Mouse (Mus musculus) heart, embryonic 13.5 days (tissue): ENCODE data around the gene Inf2. TPM values are rescaled to one million over a fixed set of nuclear protein-coding genes. Genes with fewer than 3 reads are reported as not detected.

Source experiments
- ATAC-seq: fragments of 200-750 bp; cut with Nextera tagmentation; 2 replicates; pipeline ENCODE4 v1.8.0; 2017; ENCODE audit warnings: moderate TSS enrichment; ENCODE audit not compliant: insufficient number of reproducible peaks, low FRiP score, low TSS enrichment; ENCODE audit errors: extremely low read depth
- H3K27ac ChIP-seq: fragments of 300-500 bp; sonication (generic); replicated peaks from 2 replicates; pipeline ENCODE4 v1.5.1; 2015; ENCODE audit warnings: moderate library complexity, mild to moderate bottlenecking, inconsistent platforms
- H3K27me3 ChIP-seq: fragments of 300-500 bp; sonication (generic); replicated peaks from 2 replicates; pipeline ENCODE4 v1.6.1; 2015; ENCODE audit warnings: mild to moderate bottlenecking, inconsistent platforms
- H3K36me3 ChIP-seq: fragments of 300-500 bp; sonication (generic); 2 replicates; pipeline ENCODE4 v1.6.1; 2015; ENCODE audit warnings: mild to moderate bottlenecking, inconsistent platforms
- H3K4me1 ChIP-seq: fragments of 300-500 bp; sonication (generic); 2 replicates; pipeline ENCODE4 v1.6.1; 2015; ENCODE audit warnings: inconsistent platforms
- H3K4me2 ChIP-seq: fragments of 300-500 bp; sonication (generic); 2 replicates; pipeline ENCODE4 v1.6.1; 2015; ENCODE audit warnings: inconsistent platforms, mild to moderate bottlenecking, moderate library complexity
- H3K4me3 ChIP-seq: fragments of 300-500 bp; sonication (generic); 2 replicates; pipeline ENCODE4 v1.5.1; 2015; ENCODE audit warnings: moderate library complexity, mild to moderate bottlenecking, inconsistent platforms
- H3K9ac ChIP-seq: fragments of 300-500 bp; sonication (generic); 2 replicates; pipeline ENCODE4 v1.6.1; 2015; ENCODE audit warnings: inconsistent platforms, mild to moderate bottlenecking, moderate library complexity
- H3K9me3 ChIP-seq: fragments of 300-500 bp; sonication (generic); 2 replicates; pipeline ENCODE4 v1.6.1; 2016; ENCODE audit warnings: inconsistent platforms
- WGBS: fragments of 180-500 bp; shearing (Covaris S2); methylation state at CpG from one replicate; pipeline ENCODE4 v1.1.7; 2015; ENCODE audit warnings: mixed read lengths; 5-methylcytosine and 5-hydroxymethylcytosine counted together
- polyA plus RNA-seq: library from polyadenylated mRNA; unstranded; fragments of >200 nt; fragmentation: Nextera tagmentation; extraction: Ambion mirVana; gene quantifications from 2 replicates; pipeline ENCODE4 v1.2.1, GENCODE M21; 2015

The Inf2 gene
- polyA plus RNA-seq, 1 experiment from 2014 or later, result 3.2 TPM

DNA sequence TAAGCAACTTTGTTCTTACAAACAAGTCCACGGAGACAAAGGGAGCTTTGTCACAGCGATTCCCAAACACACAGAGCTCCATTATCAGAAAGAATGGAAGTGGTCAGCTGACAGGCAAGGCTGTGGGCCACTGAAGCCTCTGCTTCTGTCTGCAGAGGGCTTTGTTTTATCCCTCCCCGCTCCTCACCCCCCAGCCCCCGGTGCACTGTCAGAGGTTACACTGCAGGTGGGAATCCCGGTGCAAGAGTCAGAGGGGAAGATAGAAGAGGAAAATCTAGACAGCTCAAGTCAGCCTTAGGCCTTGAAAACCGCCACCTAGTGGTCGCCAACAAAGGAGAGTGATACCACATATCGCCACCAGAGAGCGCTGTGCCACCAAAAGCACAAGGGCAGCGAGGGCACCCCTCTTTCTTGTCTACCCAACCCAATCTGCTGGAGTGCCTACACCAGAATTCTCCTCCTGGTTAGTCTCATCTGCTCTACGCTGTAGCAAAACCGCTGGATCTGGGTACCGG lies 36.7 kb upstream of the Inf2 start:
- Histone ChIP-seq H3K27ac (no peak overlapping the region), H3K27me3 (0 out of 2 replicates have a peak, but pooled peaks cover 12% of the 10 kb centered on the region), H3K4me3 (no peak overlapping the region), H3K4me2 (no peak overlapping the region; the same call in 1 of the 2 replicates), H3K4me1 (peaks cover 3% of the 10 kb centered on the region; the same call in 1 of the 2 replicates), H3K9me3 (no peaks in the 10 kb centered on the region), H3K36me3 (no peaks in the 10 kb centered on the region), H3K9ac (peak overlapping the region; percentile 40; the same call in 1 of the 2 replicates)
- 10% methylated on average over 13 of the region's 13 CpGs for WGBS
- no peak for ATAC-seq

DNA sequence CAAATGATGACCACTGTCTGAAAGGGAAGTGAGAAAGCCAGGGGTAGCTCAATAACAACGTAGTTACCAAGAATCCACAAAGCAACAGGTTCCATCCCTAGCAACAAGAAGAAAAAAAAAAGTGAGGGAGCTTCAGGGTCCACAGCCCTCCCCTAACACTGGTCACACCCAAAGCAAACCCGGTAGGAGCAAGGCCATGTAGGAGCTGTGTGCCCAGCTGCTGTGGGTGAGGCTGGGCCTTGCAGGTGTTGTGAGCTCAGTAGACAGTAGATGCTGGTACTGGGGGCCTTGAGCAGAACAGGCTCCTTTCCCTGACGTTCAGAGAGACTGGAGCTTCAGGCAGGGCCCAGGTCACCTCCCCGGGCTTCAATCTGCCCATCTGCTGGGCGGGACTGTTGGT lies 36.1 kb upstream of the Inf2 start:
- Histone ChIP-seq H3K27me3 (0 out of 2 replicates have a peak, but pooled peaks cover 12% of the 10 kb centered on the region), H3K27ac (no peak overlapping the region), H3K9ac (no peak overlapping the region; the same call in 1 of the 2 replicates), H3K4me3 (no peak overlapping the region), H3K9me3 (no peaks in the 10 kb centered on the region), H3K4me2 (no peak overlapping the region; the same call in 1 of the 2 replicates), H3K36me3 (no peaks in the 10 kb centered on the region), H3K4me1 (peaks cover 3% of the 10 kb centered on the region; the same call in 1 of the 2 replicates)
- no peak for ATAC-seq
- WGBS, result 55% methylated on average over 5 of the region's 5 CpGs

DNA sequence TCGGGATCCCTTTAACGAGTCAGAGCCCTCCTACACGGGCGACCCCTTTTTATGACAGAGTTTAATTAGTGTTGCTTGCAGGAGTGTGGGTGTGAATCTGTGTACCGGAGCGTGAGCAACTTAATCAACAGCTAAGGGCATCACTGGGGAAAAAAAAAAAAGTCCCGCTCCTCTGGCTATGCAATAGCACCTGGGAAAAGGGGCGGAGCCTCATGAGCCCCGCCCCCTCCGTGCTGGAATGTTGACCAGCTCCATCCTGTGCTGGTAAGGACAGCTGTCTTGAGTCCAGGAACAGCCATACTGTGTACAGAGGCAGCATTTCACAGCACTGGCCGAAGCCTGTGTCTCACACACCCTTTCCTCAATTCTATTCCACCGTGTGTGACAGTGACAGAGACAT lies 33.7 kb upstream of the Inf2 start:
- ATAC-seq, result no peak
- H3K4me3 ChIP-seq, result no peak overlapping the region

DNA sequence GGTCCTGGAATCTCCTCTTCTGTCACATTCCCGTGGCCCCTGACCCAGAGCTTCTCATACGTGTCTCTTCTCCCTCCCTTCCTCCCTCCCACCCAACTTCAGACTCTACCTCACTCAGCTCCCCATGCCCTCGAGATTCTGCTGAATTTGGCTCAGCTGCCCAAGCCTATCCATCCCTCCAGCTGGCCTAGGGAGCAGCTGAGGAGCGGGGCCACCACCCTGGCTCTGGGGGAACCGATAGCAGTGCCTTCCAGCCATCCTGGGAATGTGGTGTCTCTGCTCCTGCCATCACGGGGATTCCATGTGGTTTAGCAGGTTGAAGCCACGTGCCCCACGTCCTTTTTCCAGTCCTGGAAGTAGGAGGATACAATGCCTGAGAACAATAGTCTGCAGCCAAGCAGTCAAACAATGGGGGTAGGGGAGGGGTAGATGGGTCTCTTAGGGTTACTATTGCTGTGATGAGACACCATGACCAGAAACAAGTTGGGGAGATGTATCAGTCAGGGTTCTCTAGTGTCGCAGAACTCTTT lies 32.0 kb upstream of the Inf2 start:
- Histone ChIP-seq H3K36me3 (no peaks in the 10 kb centered on the region), H3K27me3 (0 out of 2 replicates have a peak, but pooled peaks cover 12% of the 10 kb centered on the region), H3K9me3 (no peaks in the 10 kb centered on the region), H3K4me3 (no peak overlapping the region), H3K4me1 (peaks cover 17% of the 10 kb centered on the region), H3K27ac (no peak overlapping the region), H3K4me2 (no peak overlapping the region), H3K9ac (no peak overlapping the region)
- WGBS, result 52% methylated on average over 9 of the region's 9 CpGs
- no peak for ATAC-seq

More for the DNA sequence above, 33.7 kb upstream of the Inf2 start:
- H3K9ac ChIP-seq, result no peak overlapping the region
- H3K27ac ChIP-seq, result no peak overlapping the region
- 0 out of 2 replicates have a peak, but pooled peaks cover 12% of the 10 kb centered on the region for H3K27me3 ChIP-seq
- peaks cover 11% of the 10 kb centered on the region for H3K4me1 ChIP-seq
- H3K9me3 ChIP-seq, result no peaks in the 10 kb centered on the region
- no peaks in the 10 kb centered on the region for H3K36me3 ChIP-seq
- H3K4me2 ChIP-seq, result no peak overlapping the region
- 43% methylated on average over 12 of the region's 12 CpGs for WGBS

DNA sequence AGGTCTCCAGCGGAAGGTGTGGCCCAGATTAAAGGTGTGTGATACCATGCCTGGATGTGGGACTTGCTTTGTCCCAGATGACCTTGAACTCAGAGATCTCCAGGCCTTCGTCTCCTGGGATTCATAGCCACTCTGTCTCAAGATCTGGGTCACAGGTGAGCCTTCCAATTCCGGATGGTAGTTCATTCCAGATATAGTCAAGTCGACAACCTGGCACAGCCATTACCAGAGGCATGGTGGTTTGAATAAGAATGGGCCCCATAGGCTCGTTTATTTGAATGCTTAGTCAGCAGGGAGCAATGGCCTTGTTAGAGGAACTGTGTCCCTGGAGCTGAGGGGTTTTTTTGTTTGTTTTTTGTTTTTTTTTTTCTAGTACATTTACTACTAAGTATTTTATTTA lies 31.4 kb upstream of the Inf2 start:
- Histone ChIP-seq H3K4me2 (no peak overlapping the region), H3K9me3 (no peaks in the 10 kb centered on the region), H3K4me1 (peaks cover 14% of the 10 kb centered on the region), H3K36me3 (no peaks in the 10 kb centered on the region), H3K9ac (no peak overlapping the region), H3K27me3 (0 out of 2 replicates have a peak, but pooled peaks cover 12% of the 10 kb centered on the region), H3K4me3 (no peak overlapping the region), H3K27ac (no peak overlapping the region)
- 78% methylated on average over 5 of the region's 5 CpGs for WGBS
- ATAC-seq, result no peak

DNA sequence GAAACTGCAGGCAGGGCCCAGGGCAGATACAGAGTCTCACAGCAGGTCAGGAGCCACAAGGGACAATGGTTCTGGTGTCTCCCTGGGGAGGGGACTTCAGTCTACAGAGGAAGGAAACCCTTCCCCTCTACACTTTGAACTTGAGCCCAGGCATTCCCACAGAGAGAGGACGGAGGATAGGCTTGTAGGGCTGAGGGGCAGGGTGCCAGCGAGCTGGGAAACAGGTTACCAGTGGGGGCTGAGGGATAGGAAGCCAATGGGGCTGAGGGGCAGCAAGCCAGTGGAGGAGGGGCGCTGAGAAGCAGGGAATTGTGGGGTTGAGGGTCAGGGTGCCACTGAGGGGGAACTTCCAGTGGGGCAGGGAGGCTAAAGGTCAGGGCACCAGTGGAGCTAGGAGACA lies 29.4 kb upstream of the Inf2 start:
- no peak overlapping the region for H3K9ac ChIP-seq
- peaks cover 14% of the 10 kb centered on the region for H3K4me1 ChIP-seq
- no peak overlapping the region for H3K4me3 ChIP-seq
- ATAC-seq, result no peak
- 50% methylated on average over 3 of the region's 3 CpGs for WGBS
- no peaks in the 10 kb centered on the region for H3K36me3 ChIP-seq
- no peak overlapping the region for H3K27ac ChIP-seq
- 0 out of 2 replicates have a peak, but pooled peaks cover 1% of the 10 kb centered on the region for H3K27me3 ChIP-seq
- H3K4me2 ChIP-seq, result no peak overlapping the region
- no peaks in the 10 kb centered on the region for H3K9me3 ChIP-seq

DNA sequence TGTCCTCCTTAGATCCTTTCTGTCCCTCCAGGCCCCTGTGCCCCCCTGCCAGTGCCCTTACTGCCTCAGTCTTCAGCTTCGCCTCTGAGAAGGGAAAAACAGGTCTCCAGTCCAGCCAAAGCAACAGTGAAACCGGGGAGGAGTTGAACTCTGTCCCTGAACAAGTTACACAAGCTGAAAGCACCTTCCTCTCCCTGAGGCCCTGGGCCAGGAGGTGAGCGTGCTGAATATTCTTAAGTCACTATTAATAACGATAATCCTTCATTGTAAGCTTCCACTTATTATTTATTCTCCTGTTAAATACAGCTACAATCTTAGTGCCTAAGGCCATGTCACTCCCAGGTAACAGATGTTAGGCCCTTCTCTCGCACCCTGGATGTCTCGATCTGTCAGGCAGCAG lies 28.9 kb upstream of the Inf2 start:
- Histone ChIP-seq H3K27me3 (no peaks in the 10 kb centered on the region), H3K4me1 (peaks cover 14% of the 10 kb centered on the region), H3K9me3 (no peaks in the 10 kb centered on the region), H3K27ac (no peak overlapping the region), H3K4me3 (no peak overlapping the region), H3K36me3 (no peaks in the 10 kb centered on the region), H3K4me2 (no peak overlapping the region), H3K9ac (no peak overlapping the region)
- ATAC-seq, result no peak
- WGBS, result 61% methylated on average over 6 of the region's 6 CpGs

DNA sequence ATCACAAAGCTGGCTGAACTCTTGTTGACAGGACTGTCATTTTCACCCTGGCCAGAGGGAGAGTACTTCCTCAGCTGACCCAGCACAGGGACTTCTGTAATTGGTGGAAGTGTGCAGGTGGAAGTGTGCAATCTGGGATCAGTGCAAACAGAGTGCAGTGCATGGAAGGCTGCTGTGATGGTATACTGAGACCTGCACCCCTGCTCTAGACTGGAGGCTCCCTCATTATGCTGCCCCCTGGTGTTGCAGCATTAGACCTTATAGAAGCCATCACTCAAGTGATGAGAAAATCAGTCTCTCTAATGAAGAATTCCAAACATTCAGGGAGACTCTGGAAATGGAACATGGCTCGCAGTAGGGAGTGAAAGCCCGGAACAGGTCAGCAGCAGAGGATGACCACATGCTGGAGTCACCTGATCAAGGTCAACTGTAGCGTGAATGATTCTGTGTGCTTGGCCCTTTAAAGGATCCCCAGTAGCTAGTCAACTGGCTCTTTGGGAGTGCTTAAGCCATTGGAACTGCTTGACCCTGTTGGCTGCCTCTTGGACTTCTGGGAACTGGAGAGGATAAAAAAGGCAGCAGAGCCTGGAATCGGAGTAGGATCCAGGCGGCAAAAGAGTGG lies 28.3 kb upstream of the Inf2 start:
- Histone ChIP-seq H3K27me3 (no peaks in the 10 kb centered on the region), H3K9me3 (no peaks in the 10 kb centered on the region), H3K4me2 (no peak overlapping the region), H3K27ac (no peak overlapping the region), H3K4me1 (peaks cover 14% of the 10 kb centered on the region), H3K36me3 (no peaks in the 10 kb centered on the region), H3K9ac (no peak overlapping the region), H3K4me3 (no peak overlapping the region)
- 33% methylated on average over 4 of the region's 5 CpGs for WGBS
- no peak for ATAC-seq

DNA sequence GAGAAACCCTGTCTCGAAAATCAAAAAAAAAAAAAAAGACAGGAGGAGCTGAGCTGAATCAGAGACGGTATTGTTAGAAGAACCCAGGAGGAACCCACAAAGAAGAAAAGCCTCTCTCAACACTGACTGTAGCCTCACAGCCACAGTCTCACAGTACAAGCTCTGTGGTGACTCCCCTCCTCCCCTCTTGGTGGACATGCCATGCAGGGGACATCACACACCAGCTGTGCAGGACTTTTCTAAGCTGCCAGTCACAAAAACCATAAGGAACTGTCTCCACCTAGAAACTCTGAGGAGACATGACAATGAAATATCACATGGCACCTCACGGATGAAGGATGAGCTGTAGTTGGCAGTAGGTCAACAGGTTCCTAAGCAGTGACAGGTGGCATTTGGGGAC lies 27.4 kb upstream of the Inf2 start:
- H3K4me3 ChIP-seq, result no peak overlapping the region
- H3K4me2 ChIP-seq, result no peak overlapping the region
- ATAC-seq, result no peak
- peaks cover 14% of the 10 kb centered on the region for H3K4me1 ChIP-seq
- H3K9me3 ChIP-seq, result no peaks in the 10 kb centered on the region
- 58% methylated on average over 3 of the region's 3 CpGs for WGBS
- no peak overlapping the region for H3K27ac ChIP-seq
- H3K9ac ChIP-seq, result no peak overlapping the region
- no peaks in the 10 kb centered on the region for H3K27me3 ChIP-seq
- no peaks in the 10 kb centered on the region for H3K36me3 ChIP-seq

DNA sequence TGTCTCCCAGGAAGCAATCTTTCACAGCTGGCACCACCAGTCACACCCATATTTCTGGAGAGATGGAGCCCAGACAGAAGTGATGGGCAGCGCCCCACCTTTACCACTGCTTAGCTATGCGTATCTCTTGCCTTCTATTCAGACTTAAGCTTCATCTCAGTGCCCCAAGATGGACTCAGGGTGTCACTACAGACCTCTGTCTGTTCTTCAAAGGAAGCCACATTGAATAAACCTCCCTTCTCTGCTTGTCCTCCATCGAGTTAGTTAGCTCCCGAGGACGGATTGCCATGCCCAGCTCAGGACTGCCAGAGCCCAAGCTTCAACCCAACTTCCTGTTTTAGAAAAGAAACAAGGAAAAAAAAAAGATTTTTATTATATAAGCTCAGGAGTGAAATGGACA lies 26.1 kb upstream of the Inf2 start:
- no peak overlapping the region for H3K27ac ChIP-seq
- H3K36me3 ChIP-seq, result no peaks in the 10 kb centered on the region
- no peaks in the 10 kb centered on the region for H3K27me3 ChIP-seq
- no peak overlapping the region for H3K4me3 ChIP-seq
- 74% methylated on average over 5 of the region's 5 CpGs for WGBS
- H3K9ac ChIP-seq, result no peak overlapping the region
- H3K4me2 ChIP-seq, result no peak overlapping the region
- peaks cover 16% of the 10 kb centered on the region for H3K4me1 ChIP-seq
- no peak for ATAC-seq
- no peaks in the 10 kb centered on the region for H3K9me3 ChIP-seq

DNA sequence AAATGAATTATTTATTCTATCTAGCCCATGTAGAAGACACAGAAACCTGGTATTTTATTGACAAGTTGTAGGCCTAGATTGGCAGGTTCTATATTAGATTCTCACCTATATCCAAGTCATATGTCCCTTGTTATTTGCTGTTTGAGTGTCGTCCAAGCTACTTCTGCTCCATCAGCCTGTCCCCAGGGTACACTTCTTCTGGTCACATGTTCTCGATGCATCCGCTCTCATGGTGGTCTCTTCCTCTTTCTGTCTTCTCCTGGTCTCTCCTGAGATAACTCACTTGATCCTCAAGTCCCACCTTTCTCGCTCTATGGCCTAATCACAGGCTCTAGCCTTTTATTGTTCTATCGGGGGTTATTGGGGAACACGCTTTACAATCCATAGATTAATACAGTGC lies 25.6 kb upstream of the Inf2 start:
- no peak for ATAC-seq
- 80% methylated on average over 6 of the region's 6 CpGs for WGBS

DNA sequence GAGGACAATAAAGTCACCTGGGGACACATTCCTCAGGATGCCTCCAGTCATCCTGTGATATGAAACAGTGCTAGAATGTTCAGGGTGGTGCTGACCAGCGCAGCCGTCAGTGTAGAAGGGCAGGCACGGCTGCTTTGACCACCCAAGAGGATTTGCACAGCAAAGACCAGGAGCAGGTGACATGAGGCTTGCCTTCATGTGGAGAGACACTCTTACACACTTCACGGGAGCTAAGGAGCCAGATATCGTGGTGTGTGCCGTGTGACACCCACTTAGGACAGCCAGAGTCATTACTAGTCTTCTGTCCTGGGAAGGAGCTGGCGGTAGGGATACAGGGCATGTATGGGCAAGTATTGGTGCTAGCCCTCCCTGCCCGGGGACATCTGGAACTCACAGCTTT lies 18.4 kb upstream of the Inf2 start:
- no peaks in the 10 kb centered on the region for H3K27me3 ChIP-seq
- peaks cover 3% of the 10 kb centered on the region; the same call in 1 of the 2 replicates for H3K4me1 ChIP-seq
- no peak overlapping the region for H3K27ac ChIP-seq
- H3K36me3 ChIP-seq, result no peaks in the 10 kb centered on the region
- H3K4me3 ChIP-seq, result no peak overlapping the region
- no peak for ATAC-seq
- no peak overlapping the region for H3K4me2 ChIP-seq
- 72% methylated on average over 8 of the region's 8 CpGs for WGBS
- no peak overlapping the region for H3K9ac ChIP-seq
- H3K9me3 ChIP-seq, result no peaks in the 10 kb centered on the region

More for the DNA sequence above, 25.6 kb upstream of the Inf2 start:
- Histone ChIP-seq H3K4me1 (peaks cover 16% of the 10 kb centered on the region), H3K36me3 (no peaks in the 10 kb centered on the region), H3K9ac (no peak overlapping the region), H3K4me3 (no peak overlapping the region), H3K4me2 (no peak overlapping the region), H3K27me3 (no peaks in the 10 kb centered on the region), H3K9me3 (no peaks in the 10 kb centered on the region), H3K27ac (no peak overlapping the region)
